Mouse (Mus musculus) splenic B cell, adult 2 months (primary cell): ENCODE results near the gene Spaca6.

Experiments used
- DNase-seq: peaks from one replicate; pipeline ENCODE4 v3.0.0-alpha.2; 2011; ENCODE audit warnings: low read depth, low spot score
- H3K27me3 ChIP-seq: 2 replicates; pipeline ENCODE4 v1.6.1; 2012; ENCODE audit warnings: mild to moderate bottlenecking, low read length, moderate library complexity, mixed read lengths; ENCODE audit not compliant: control insufficient read depth, poor library complexity, insufficient read depth, severe bottlenecking
- H3K36me3 ChIP-seq: 2 replicates; pipeline ENCODE4 v1.6.1; 2012; ENCODE audit warnings: mild to moderate bottlenecking, low read length, moderate library complexity, mixed read lengths; ENCODE audit not compliant: control insufficient read depth, poor library complexity, insufficient read depth, severe bottlenecking

Gene Spaca6

DNA sequence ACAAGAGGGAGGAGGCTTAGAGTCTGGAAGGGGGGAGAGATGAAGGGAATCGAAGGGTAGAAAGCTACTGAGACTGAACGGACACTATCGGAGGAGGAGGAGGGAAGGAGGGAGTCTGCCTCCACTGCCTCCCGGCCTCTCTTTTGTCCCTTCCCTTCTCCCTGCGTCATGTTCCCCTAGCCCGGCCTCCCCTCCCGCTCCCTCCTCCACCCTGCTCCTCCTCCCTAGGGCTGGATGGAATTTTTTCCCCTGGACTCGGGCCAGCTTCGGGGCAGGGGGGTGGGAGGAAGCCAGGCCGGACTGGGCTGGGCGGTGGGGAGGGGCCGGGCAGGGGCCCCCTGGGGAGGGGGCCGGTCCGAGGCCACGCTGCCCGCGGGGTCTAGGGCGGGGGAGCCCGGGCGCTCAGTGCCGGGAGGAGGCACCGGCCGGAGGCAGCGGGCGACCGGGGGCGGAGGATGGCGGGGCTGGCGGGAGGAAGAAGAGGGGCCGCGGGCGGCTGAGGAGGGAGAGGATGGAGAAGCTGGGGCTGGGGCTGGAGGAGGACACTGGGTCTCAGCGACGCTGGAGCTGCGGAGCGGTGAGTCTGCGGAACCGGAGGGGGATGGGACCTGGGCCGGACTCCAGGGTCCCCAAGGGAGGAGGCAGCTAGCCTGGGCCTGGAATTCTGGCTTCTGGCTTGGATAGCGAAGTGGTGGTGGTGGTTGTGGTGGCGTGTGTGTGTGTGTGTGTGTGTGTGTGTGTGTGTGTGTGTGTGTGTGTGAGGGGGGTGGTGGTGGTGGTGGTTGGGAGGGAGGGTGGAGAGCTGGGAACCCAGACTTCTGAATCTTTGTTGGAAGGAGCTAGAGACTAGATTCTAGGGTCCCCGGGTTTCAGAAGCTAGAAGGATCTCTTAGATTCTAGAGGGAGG lies at the start of gene Spaca6:
Spaca6 (plus strand) TSS at position 408 of the 907 bp plus-strand sequence.
- peaks cover 6% of the 10 kb centered on the region; the same call in 1 of the 2 replicates for H3K27me3 ChIP-seq
- no peak for DNase-seq
- no peaks in the 10 kb centered on the region for H3K36me3 ChIP-seq

DNA sequence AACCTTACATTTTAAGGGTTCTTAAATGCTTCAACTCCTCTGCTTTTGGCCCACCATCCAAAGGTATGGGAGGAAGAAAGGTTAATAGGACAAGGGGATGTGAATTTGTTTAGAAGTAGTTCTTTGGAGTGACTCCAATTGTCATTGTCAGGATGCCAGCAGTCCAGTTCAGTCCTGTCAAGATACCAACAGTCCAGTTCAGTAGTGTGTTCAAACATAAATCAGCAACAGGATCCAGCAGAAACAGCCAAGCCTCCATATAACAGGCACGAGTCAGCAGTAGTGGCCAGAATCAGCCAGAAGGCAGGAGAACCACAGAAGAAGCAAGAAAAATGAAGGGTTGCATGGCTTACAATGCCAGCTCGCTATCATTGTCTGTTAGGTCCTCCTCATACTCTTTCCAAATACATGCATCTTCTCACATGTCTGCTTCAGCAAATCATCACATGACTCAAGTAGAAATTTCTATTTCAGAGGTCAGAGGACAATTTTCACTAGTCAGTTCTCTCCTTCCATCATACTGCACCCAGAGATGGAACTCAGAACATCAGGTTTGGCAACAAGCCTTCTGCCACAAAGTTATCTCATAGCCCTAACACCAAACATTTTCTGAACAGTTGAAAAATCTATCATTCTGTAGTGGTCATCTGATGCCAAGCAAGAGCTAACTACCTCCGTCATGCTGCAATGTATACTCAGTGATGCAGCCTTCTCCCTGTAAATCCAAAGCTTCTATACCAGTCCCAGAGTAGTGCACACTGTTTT lies 35.9 kb upstream of the Spaca6 start:
- Histone ChIP-seq H3K36me3 (no peaks in the 10 kb centered on the region), H3K27me3 (no peaks in the 10 kb centered on the region)
- no peak for DNase-seq

DNA sequence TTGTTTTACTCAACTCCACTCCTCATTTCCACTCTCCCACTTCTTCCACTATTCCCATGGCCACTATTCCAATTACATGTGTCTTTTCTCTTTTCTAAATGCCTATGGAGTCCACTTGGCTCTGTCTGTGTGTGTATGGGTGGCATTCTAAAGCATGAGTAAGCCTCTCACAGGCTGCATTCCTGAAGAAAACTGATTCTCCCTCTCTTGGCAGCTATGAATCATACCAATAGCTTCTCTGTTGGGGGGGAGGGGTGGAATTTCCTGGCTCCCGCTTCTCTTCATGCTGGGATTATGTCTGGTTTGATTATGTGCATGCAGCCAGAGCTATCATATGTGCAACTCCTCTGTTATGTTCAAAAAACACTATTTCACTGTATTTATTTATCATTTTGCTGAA lies 34.4 kb upstream of the Spaca6 start:
- no peaks in the 10 kb centered on the region; the same call in 1 of the 2 replicates for H3K27me3 ChIP-seq
- DNase-seq, result no peak
- H3K36me3 ChIP-seq, result no peaks in the 10 kb centered on the region

DNA sequence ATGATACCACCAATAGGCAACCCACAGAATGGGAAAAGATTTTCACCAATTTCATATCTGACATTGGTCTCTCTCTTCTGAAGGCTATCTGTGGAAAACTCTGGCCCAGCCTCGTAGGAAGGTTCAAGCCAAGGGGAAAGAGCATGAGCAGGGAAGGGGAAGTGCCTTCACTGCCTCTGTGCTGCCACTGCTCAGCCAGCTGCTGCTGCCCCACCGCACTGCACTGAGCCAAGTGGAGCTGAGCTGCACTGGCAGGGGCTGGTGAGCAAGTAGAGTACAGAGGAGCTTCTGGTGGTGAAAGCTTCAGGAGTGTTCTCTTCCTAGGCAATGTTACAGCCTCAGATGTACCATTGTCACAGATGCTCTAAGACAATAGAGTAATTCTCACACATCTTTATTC lies 31.4 kb upstream of the Spaca6 start:
- no peak for DNase-seq
- no peaks in the 10 kb centered on the region; the same call in 1 of the 2 replicates for H3K27me3 ChIP-seq
- no peaks in the 10 kb centered on the region for H3K36me3 ChIP-seq

DNA sequence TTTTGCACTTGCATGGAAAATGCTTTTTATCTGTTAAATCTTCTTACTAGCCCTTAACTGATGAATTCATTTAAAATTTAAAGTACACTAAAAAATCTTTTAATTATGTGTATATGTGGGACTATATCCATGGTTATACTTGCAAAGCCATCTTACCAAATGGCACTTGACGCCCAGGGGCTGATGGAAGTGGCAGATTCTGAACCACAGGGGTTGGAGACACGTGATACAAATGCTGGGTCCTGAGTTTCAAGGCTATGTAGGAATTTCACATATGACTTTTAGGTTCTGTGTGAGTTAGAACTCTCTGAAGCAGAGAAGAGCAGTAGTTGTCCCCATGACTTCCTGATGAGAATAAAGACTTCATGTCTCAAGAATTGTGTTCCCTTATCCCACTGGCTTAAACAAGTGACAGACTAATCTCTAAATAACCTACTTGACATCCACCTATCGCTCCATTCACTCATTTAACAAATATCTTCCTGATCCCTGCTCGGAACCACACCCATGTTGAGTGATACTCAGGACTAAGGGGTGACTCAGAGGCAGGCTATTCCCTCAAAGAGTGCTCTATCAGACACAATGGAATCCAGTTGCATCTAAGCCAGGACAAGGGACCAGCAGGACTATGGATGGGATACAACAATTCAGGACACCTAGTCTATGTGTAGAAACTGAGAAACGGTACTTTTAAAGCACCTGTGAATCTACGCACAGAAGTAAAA lies 3.2 kb upstream of the Spaca6 start:
- H3K36me3 ChIP-seq, result no peaks in the 10 kb centered on the region
- DNase-seq, result no peak
- H3K27me3 ChIP-seq, result peaks cover 3% of the 10 kb centered on the region; the same call in 1 of the 2 replicates

DNA sequence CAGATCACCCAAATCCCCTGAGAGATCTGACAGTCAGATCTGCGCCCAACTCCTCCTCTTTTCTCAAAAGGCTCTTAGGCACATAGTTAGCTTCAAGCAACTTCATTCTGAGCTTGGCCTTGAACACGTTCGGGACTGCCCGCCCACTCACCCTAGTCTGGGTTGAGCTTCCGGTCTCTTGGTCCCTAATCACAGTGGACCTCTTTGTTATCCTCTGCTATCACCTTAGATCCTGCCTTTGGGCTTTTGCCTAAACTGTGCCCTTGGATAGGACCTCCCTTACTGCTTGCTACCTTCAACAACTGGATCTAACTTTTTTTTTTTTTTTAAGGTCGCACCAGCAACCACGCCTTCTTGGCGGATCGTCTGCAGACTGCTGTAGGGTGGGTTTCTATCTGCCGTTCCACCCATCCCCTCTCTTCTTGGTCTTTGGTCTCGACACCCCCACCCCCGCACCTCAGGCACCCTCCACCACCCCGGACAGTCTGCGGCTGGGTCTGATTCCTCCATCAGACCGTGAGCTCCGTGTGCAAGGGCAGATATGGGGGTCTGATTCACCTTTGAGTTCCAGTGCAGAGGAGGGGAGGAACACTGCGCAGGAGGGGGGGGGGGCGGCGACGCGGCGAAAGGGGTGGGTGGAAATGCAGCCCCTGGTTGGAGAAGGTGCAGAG lies 902 bp upstream of the Spaca6 start:
- no peak for DNase-seq
- H3K36me3 ChIP-seq, result no peaks in the 10 kb centered on the region

DNA sequence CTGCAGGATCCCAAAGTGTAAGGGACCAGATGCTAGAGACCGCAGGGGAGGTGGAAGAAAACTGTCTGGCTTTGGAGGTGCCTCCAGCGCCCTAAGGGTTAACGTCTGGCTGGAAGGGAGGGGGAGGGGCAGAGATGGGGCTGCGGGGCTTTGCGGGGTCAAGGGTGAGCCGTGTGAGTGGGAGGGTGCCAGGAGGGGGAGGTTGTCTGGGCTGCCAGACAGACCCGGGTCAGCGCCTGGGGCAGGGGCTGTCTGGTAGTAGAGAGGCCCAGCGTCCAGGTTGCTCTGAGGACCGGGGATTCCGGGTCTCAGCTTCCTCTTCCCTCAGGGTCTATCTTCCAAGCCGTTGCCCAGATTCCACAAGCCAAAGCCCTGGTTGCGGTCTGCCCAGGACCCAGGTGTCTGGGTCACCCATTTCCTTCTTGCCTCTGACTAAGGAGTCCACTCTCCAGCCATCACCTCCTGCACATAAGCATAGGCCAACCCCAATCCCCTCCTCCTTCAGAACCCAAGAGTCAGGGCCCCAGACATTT lies 766 bp downstream of the Spaca6 start:
- no peak for DNase-seq
- peaks cover 6% of the 10 kb centered on the region; the same call in 1 of the 2 replicates for H3K27me3 ChIP-seq
- H3K36me3 ChIP-seq, result no peaks in the 10 kb centered on the region

More for the DNA sequence above, 902 bp upstream of the Spaca6 start:
- peaks cover 6% of the 10 kb centered on the region; the same call in 1 of the 2 replicates for H3K27me3 ChIP-seq

DNA sequence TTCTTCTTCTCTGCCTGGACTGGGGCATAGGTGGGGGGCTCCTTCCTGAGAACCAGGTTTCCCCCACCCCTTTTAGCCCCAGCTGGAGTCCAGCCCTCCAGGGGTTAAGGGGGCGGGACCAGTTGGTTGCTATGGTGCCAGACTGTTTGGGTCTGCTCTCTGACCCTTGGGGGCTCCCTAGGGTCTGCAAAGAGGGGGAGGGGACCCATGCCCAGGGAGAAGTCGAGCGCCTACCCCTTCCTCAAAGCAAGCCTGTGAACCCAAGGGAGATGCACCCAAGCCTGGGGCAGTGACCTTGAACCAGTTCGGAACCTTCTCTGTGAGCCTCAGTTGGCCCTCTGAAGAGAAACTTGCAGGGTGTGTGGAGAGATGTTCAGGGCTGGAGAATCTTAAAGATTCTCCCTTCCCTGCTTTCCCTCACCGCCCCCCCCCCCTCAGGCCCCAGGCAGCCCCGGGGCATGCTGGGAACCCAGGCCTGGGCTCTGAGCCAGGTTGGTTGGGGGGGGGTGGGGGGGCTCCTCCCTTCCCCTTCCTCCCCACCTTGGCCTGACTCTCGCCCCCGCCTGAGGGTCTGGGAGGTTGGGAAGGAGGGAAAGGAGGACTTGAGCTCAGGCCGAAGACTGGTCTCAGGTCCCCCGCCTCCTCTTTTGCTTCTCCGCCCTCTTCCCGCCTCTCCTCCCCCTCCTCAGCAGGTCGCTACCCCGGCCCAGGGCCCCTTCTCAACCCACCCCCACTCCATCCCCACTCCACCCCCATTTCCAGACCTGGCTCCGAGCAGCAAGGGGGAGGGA lies 1.4 kb downstream of the Spaca6 start:
- DNase-seq, result no peak
- H3K27me3 ChIP-seq, result peaks cover 6% of the 10 kb centered on the region; the same call in 1 of the 2 replicates

DNA sequence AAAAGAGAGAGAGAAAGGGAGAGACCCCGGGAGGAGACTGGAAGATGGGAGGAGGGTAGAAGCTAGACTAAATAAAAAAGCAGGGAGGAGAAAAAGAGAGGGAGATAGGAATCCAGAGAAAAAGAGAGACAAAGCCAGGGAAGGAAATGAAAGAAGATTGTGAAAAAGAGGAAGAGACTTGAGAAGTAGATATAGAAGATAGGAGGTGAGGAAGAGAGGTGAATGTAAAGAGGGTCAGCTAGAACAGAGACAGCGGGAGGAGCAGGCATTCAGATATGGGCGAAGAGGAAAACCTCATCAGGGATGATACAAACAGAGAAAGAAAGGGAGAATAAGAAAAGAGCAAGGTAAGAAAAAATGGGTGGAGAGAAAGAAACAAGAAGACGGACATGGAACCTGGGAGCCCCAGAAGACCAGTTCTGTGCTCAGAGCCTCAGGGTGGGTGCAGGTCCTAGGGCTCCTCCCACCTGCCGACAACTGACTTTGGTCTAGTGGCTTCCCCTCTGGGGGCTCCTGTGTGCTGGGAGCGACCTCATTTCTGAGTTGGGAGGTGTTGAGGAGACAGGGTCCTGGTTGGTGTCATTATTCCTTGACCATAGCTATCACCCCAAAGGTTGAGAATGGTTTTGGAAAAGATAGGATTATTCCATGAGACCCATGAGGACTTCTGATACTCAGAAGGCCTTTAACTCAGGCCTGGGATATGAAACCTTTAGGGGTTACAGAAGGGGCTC lies 2.3 kb downstream of the Spaca6 start:
- Histone ChIP-seq H3K27me3 (peaks cover 6% of the 10 kb centered on the region; the same call in 1 of the 2 replicates), H3K36me3 (no peaks in the 10 kb centered on the region)
- no peak for DNase-seq

More for the DNA sequence above, 1.4 kb downstream of the Spaca6 start:
- no peaks in the 10 kb centered on the region for H3K36me3 ChIP-seq

DNA sequence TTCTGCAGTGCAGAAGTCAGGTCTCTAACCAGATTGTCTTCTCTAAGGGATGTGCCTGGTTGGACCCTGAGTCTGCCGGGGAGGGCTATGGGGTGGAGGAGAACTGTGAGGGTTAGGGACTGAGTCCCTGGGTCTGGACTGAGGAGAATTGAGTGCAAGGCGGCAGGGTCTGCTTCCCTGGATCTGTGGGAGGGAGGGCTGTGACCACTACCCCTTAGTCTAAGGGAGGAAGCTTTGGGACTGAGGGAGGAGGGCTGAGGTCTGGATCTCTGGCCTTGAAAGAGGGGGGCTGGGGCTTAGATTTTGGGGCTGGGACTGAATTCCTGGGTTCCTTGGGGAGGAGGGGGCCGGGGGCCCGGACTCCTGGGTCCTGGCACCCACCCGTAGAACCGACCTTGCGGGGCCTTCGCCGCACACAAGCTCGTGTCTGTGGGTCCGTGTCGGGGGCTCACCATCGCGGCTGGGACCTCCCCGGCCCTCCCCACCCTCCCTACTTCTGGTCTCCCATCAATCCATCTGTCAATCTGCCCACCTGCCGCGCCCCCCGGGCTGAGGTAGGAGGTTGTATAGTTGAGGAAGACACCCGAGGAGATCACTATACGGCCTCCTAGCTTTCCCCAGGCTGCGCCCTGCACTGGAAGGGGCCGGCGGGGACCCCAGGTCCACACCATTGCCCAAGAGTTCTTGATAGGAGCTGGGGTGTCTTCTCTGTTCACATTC lies 3.0 kb downstream of the Spaca6 start:
- no peak for DNase-seq
- Histone ChIP-seq H3K36me3 (no peaks in the 10 kb centered on the region), H3K27me3 (peaks cover 6% of the 10 kb centered on the region; the same call in 1 of the 2 replicates)

DNA sequence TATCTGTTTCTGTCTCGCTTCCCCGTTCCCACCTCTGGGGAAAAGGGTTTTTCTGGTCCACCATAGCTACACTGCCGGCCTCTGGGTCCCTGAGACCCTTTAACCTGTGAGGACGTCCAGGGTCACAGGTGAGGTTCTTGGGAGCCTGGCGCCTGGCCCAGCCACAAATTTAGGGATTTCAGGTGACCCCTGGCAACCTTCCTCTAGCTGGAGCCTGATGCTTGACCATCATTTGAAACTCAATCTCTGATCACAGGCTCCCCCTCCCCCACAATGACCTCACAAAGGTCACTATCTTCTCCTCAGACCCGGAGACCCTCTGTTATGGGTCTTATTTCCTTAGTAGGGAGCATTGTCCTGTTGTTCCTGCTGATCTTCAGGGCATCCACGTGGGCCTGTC lies 3.8 kb downstream of the Spaca6 start:
- DNase-seq, result no peak
- peaks cover 6% of the 10 kb centered on the region; the same call in 1 of the 2 replicates for H3K27me3 ChIP-seq
- H3K36me3 ChIP-seq, result no peaks in the 10 kb centered on the region

DNA sequence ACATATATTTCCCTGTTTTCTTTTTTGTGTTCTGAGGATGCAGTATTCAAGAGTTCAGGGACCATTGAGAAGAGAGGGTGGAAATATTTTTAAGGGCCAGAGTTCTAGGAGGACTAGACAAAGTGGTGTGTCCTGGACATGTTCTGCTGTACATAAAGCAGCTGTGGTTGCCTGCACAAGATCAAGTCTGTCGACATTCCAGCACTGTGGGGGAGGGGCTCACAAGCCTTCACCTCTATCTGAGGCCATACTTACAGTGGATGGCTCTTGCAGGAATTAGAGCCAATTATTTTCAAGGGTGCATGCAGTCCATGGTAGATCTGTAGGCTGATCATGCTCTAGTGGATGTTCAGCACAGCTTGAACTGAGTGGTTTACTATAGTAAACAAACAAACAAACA lies 7.9 kb downstream of the Spaca6 start:
- DNase-seq, result no peak
- Histone ChIP-seq H3K27me3 (no peaks in the 10 kb centered on the region), H3K36me3 (no peaks in the 10 kb centered on the region)
